Comparison of ENCODE assay signal across 20 mouse cellular contexts in the genomic region with DNA sequence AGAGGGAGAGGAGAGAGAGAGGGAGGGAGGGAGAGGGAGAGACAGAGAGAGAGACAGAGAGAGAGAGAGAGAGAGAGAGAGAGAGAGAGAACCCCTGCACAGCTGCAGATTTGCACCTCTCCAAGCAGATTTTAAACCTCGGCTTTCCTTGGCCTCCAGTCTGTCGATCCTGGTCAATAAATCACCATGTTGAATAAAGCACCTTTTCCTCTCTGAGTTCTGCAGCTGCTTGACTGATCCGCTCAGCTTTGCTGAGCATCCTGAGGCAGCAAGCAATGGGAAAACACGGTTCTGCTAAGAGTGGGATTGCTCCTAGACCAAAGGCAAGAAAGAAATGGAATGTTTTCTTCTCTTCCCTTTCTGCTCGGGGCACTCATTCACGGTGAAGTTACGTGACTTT.
DNase-seq lines count a peak whose midpoint lies in the region; ATAC-seq and TF ChIP-seq lines count a peak whose summit lies in the region.
"Had no signal": no experiment of that assay in that cellular context is flagged by ENCODE, and none has a peak within 500 bp of the region (broad histone marks: within the 10 kb centered on the region; RNA-seq: fewer than 3 reads in every experiment).

No protein-coding gene starts in this region.

- no peaks in the 10 kb centered on the region for H3K9me3 ChIP-seq in intestine, embryonic 14.5 days (ENCODE audit: control insufficient read depth, low read length)
- no peaks in the 10 kb centered on the region for H3K9me3 ChIP-seq in intestine, postnatal 0 days (ENCODE audit: control insufficient read depth)
- no peaks in the 10 kb centered on the region for H3K9me3 ChIP-seq in midbrain, embryonic 11.5 days (ENCODE audit: control insufficient read depth, low read length)
- no peaks in the 10 kb centered on the region for H3K9me3 ChIP-seq in midbrain, embryonic 13.5 days
- H3K9me3 ChIP-seq in neural tube, embryonic 13.5 days: no peaks in the 10 kb centered on the region
- no peaks in the 10 kb centered on the region for H3K9me3 ChIP-seq in embryonic facial prominence, embryonic 10.5 days
- H3K9me3 ChIP-seq: heart, embryonic 10.5 days; limb, embryonic 12.5 days; liver, embryonic 15.5 days had no signal

- 13% methylated on average over 7 of the region's 7 CpGs for WGBS in intestine, embryonic 14.5 days
- WGBS in intestine, postnatal 0 days: 41% methylated on average over 7 of the region's 7 CpGs
- WGBS in midbrain, embryonic 11.5 days: 66% methylated on average over 7 of the region's 7 CpGs
- 68% methylated on average over 7 of the region's 7 CpGs for WGBS in midbrain, embryonic 13.5 days
- WGBS in neural tube, embryonic 13.5 days: 31% methylated on average over 7 of the region's 7 CpGs
- 60% methylated on average over 7 of the region's 7 CpGs for WGBS in embryonic facial prominence, embryonic 10.5 days

- H3K27me3 ChIP-seq in intestine, embryonic 14.5 days (replicated peaks; ENCODE audit: control insufficient read depth, insufficient read depth, low read length): no peaks in the 10 kb centered on the region
- H3K27me3 ChIP-seq in intestine, postnatal 0 days (replicated peaks; ENCODE audit: control insufficient read depth, insufficient read depth, low read length): no peaks in the 10 kb centered on the region
- H3K27me3 ChIP-seq in midbrain, embryonic 11.5 days (ENCODE audit: control insufficient read depth, insufficient read depth, low read length): no peaks in the 10 kb centered on the region
- H3K27me3 ChIP-seq in midbrain, embryonic 13.5 days: no peaks in the 10 kb centered on the region
- H3K27me3 ChIP-seq in neural tube, embryonic 13.5 days: no peaks in the 10 kb centered on the region
- H3K27me3 ChIP-seq in embryonic facial prominence, embryonic 10.5 days (replicated peaks; ENCODE audit: low read depth, poor library complexity, severe bottlenecking): no peaks in the 10 kb centered on the region
- H3K27me3 ChIP-seq: limb, embryonic 12.5 days; liver, embryonic 15.5 days; Patski had no signal

- TF ChIP-seq CTCF in intestine, postnatal 0 days (IDR thresholded peaks at IDR 0.05; ENCODE audit: low read depth): no peak

- peaks cover 7% of the 10 kb centered on the region for H3K4me1 ChIP-seq in intestine, embryonic 14.5 days (replicated peaks; ENCODE audit: control insufficient read depth, insufficient read depth, low read length)
- H3K4me1 ChIP-seq in intestine, postnatal 0 days (replicated peaks; ENCODE audit: control insufficient read depth, insufficient read depth, low read length): no peaks in the 10 kb centered on the region
- no peaks in the 10 kb centered on the region for H3K4me1 ChIP-seq in midbrain, embryonic 11.5 days (ENCODE audit: control insufficient read depth, insufficient read depth, low read length)
- H3K4me1 ChIP-seq in midbrain, embryonic 13.5 days (replicated peaks): no peaks in the 10 kb centered on the region
- peaks cover 15% of the 10 kb centered on the region for H3K4me1 ChIP-seq in neural tube, embryonic 13.5 days (replicated peaks)
- peaks cover 26% of the 10 kb centered on the region for H3K4me1 ChIP-seq in embryonic facial prominence, embryonic 10.5 days
- H3K4me1 ChIP-seq: liver, embryonic 15.5 days had no signal

- DNase-seq in embryo, embryonic 10.5 days (ENCODE audit: low spot score): peak; percentile 22
- no peak for DNase-seq in embryo, embryonic 9.5 days (ENCODE audit: extremely low spot score)
- DNase-seq in intestine, embryonic 14.5 days (ENCODE audit: low spot score): no peak
- DNase-seq in midbrain, embryonic 11.5 days (ENCODE audit: low spot score, missing footprints): peak; percentile 75
- no peak for DNase-seq in embryonic facial prominence, embryonic 10.5 days (ENCODE audit: low spot score)
- DNase-seq: cerebellum, adult 9-10 months; gastrocnemius, adult 2 months; heart, postnatal 10 days; kidney, postnatal 14 days; layer of hippocampus, adult 9-11 months; thymus, adult 2 months had no signal

- no peak overlapping the region for H3K9ac ChIP-seq in intestine, embryonic 14.5 days (ENCODE audit: low read length)
- no peak overlapping the region for H3K9ac ChIP-seq in intestine, postnatal 0 days (ENCODE audit: low read depth, low read length)
- H3K9ac ChIP-seq in midbrain, embryonic 11.5 days (ENCODE audit: low read length): no peak overlapping the region
- H3K9ac ChIP-seq in midbrain, embryonic 13.5 days (replicated peaks): no peak overlapping the region
- H3K9ac ChIP-seq in neural tube, embryonic 13.5 days: no peak overlapping the region
- H3K9ac ChIP-seq: limb, embryonic 12.5 days; liver, embryonic 15.5 days had no signal

- no peaks in the 10 kb centered on the region for H3K36me3 ChIP-seq in intestine, embryonic 14.5 days (ENCODE audit: control insufficient read depth, insufficient read depth, low read length)
- no peaks in the 10 kb centered on the region for H3K36me3 ChIP-seq in intestine, postnatal 0 days (ENCODE audit: control insufficient read depth, insufficient read depth)
- no peaks in the 10 kb centered on the region for H3K36me3 ChIP-seq in midbrain, embryonic 11.5 days (ENCODE audit: control insufficient read depth, insufficient read depth, low read length)
- no peaks in the 10 kb centered on the region for H3K36me3 ChIP-seq in midbrain, embryonic 13.5 days
- H3K36me3 ChIP-seq in neural tube, embryonic 13.5 days: no peaks in the 10 kb centered on the region
- H3K36me3 ChIP-seq in embryonic facial prominence, embryonic 10.5 days (replicated peaks): no peaks in the 10 kb centered on the region
- H3K36me3 ChIP-seq: heart, embryonic 10.5 days; limb, embryonic 12.5 days; liver, embryonic 15.5 days had no signal

- peak overlapping the region; percentile 5; the same call in 1 of the 2 replicates for H3K4me2 ChIP-seq in intestine, embryonic 14.5 days (ENCODE audit: low read length)
- no peak overlapping the region for H3K4me2 ChIP-seq in intestine, postnatal 0 days (replicated peaks; ENCODE audit: low read depth)
- no peak overlapping the region for H3K4me2 ChIP-seq in midbrain, embryonic 11.5 days
- no peak overlapping the region for H3K4me2 ChIP-seq in midbrain, embryonic 13.5 days (replicated peaks)
- H3K4me2 ChIP-seq in neural tube, embryonic 13.5 days: no peak overlapping the region
- H3K4me2 ChIP-seq: limb, embryonic 12.5 days; liver, embryonic 15.5 days had no signal

- peak overlapping the region; percentile 6; the same call in 1 of the 2 replicates for H3K27ac ChIP-seq in intestine, embryonic 14.5 days (ENCODE audit: low read depth)
- no peak overlapping the region for H3K27ac ChIP-seq in intestine, postnatal 0 days (ENCODE audit: low read depth, low read length)
- H3K27ac ChIP-seq in midbrain, embryonic 11.5 days (ENCODE audit: low read depth, low read length): no peak overlapping the region
- no peak overlapping the region for H3K27ac ChIP-seq in midbrain, embryonic 13.5 days
- peak overlapping the region; percentile 61 for H3K27ac ChIP-seq in neural tube, embryonic 13.5 days (replicated peaks)
- no peak overlapping the region; the same call in 1 of the 2 replicates for H3K27ac ChIP-seq in embryonic facial prominence, embryonic 10.5 days (replicated peaks)
- H3K27ac ChIP-seq: gastrocnemius, adult 2 months; heart, embryonic 10.5 days; limb, embryonic 12.5 days; liver, embryonic 15.5 days had no signal

- no peak overlapping the region for H3K4me3 ChIP-seq in intestine, embryonic 14.5 days (ENCODE audit: low read depth, low read length)
- H3K4me3 ChIP-seq in intestine, postnatal 0 days (ENCODE audit: low read depth, low read length): no peak overlapping the region
- no peak overlapping the region for H3K4me3 ChIP-seq in midbrain, embryonic 11.5 days (ENCODE audit: low read depth, low read length)
- no peak overlapping the region for H3K4me3 ChIP-seq in midbrain, embryonic 13.5 days (replicated peaks)
- H3K4me3 ChIP-seq in neural tube, embryonic 13.5 days: no peak overlapping the region
- no peak overlapping the region for H3K4me3 ChIP-seq in embryonic facial prominence, embryonic 10.5 days
- H3K4me3 ChIP-seq: gastrocnemius, adult 2 months; heart, embryonic 10.5 days; limb, embryonic 12.5 days; liver, embryonic 15.5 days had no signal

- ATAC-seq in intestine, embryonic 14.5 days (replicated peaks; ENCODE audit: low FRiP score, low TSS enrichment, low read depth): no peak
- no peak for ATAC-seq in intestine, postnatal 0 days
- ATAC-seq in midbrain, embryonic 11.5 days (ENCODE audit: low FRiP score): no peak
- ATAC-seq in midbrain, embryonic 13.5 days: no peak
- no peak for ATAC-seq in neural tube, embryonic 13.5 days (ENCODE audit: low read depth)
- ATAC-seq: forebrain, embryonic 16.5 days; lung, postnatal 0 days; Patski had no signal

Comparison
In these comparisons a context has a peak if more than half of its experiments do, and no peak if none do; other contexts are left out.
1. DNase-seq: peak in embryo, embryonic 10.5 days (single experiment) and midbrain, embryonic 11.5 days (single experiment); none in embryo, embryonic 9.5 days (single experiment), intestine, embryonic 14.5 days (single experiment) and embryonic facial prominence, embryonic 10.5 days (single experiment).
2. H3K27ac ChIP-seq: peak in intestine, embryonic 14.5 days (single experiment) and neural tube, embryonic 13.5 days (single experiment); none in intestine, postnatal 0 days (single experiment), midbrain, embryonic 11.5 days (single experiment), midbrain, embryonic 13.5 days (single experiment) and embryonic facial prominence, embryonic 10.5 days (single experiment).